Mouse (Mus musculus) neural tube, embryonic 14.5 days (tissue): ENCODE results near the gene As3mt. TPM values are rescaled to one million over a fixed set of nuclear protein-coding genes. Genes with fewer than 3 reads are reported as not detected.

Experiments
- ATAC-seq: fragments of 200-750 bp; cut with Nextera tagmentation; 2 replicates; pipeline ENCODE4 v1.8.0; 2017; ENCODE audit warnings: low read depth, mild to moderate bottlenecking, moderate TSS enrichment, moderate library complexity
- H3K27ac ChIP-seq: fragments of 300-500 bp; sonication (generic); 2 replicates; pipeline ENCODE4 v1.5.1; 2014; ENCODE audit warnings: low read depth, mild to moderate bottlenecking, control low read depth, low read length, moderate library complexity, mixed read lengths
- H3K27me3 ChIP-seq: fragments of 300-500 bp; sonication (generic); 2 replicates; pipeline ENCODE4 v1.6.1; 2014; ENCODE audit warnings: low read length; ENCODE audit not compliant: control insufficient read depth, insufficient read depth
- H3K36me3 ChIP-seq: fragments of 300-500 bp; sonication (generic); 2 replicates; pipeline ENCODE4 v1.6.1; 2014; ENCODE audit warnings: low read length, mixed read lengths; ENCODE audit not compliant: control insufficient read depth, insufficient read depth
- H3K4me1 ChIP-seq: fragments of 300-500 bp; sonication (generic); 2 replicates; pipeline ENCODE4 v1.6.1; 2014; ENCODE audit warnings: low read length; ENCODE audit not compliant: control insufficient read depth, insufficient read depth
- H3K4me2 ChIP-seq: fragments of 300-500 bp; sonication (generic); 2 replicates; pipeline ENCODE4 v1.6.1; 2014; ENCODE audit warnings: mild to moderate bottlenecking, low read depth, low read length, control low read depth
- H3K4me3 ChIP-seq: fragments of 300-500 bp; sonication (generic); 2 replicates; pipeline ENCODE4 v1.5.1; 2014; ENCODE audit warnings: low read depth, low read length, control low read depth, mixed read lengths
- H3K9ac ChIP-seq: fragments of 300-500 bp; sonication (generic); replicated peaks from 2 replicates; pipeline ENCODE4 v1.6.1; 2014; ENCODE audit warnings: low read depth, mild to moderate bottlenecking, control low read depth, low read length, mixed read lengths
- H3K9me3 ChIP-seq: fragments of 300-500 bp; sonication (generic); 2 replicates; pipeline ENCODE4 v1.6.1; 2016; ENCODE audit warnings: low read length; ENCODE audit not compliant: control insufficient read depth
- WGBS: fragments of 180-500 bp; shearing (Covaris S2); extraction: QIAGEN DNeasy Blood & Tissue Kit; methylation state at CpG from one replicate; pipeline ENCODE4 v1.1.7; 2014; 5-methylcytosine and 5-hydroxymethylcytosine counted together
- polyA plus RNA-seq: library from polyadenylated mRNA; unstranded; fragments of >200 nt; fragmentation: Nextera tagmentation; extraction: Ambion mirVana; gene quantifications from 2 replicates; pipeline ENCODE4 v1.2.1, GENCODE M21; 2014

Gene As3mt
- polyA plus RNA-seq, 1 experiment from 2014 or later: 44.3 TPM

DNA sequence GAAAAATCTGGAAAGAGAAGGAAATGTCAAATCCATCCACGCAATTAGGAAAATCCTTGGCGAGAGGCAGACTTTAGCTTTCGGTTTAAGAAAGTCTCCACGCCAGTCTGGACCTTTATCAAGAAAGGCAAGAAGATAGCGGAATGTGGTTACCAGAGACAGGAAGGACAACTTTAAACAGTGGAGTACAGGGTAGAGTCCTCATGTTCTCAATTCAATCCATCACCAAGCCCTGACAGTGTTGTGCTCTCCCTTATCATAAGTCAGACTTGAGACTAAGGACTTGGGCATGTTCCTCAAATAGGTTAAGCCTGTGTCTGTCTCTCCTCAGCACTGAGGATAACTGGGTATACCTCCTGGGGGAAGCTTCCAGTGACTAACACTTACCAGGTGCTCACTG, 37.5 kb upstream of the As3mt start:
- ATAC-seq: no peak
- Histone ChIP-seq H3K27ac (no peak overlapping the region), H3K4me1 (0 out of 2 replicates have a peak, but pooled peaks cover 2% of the 10 kb centered on the region), H3K4me3 (no peak overlapping the region), H3K27me3 (no peaks in the 10 kb centered on the region; the same call in 1 of the 2 replicates), H3K9ac (no peak overlapping the region), H3K4me2 (no peak overlapping the region), H3K36me3 (no peaks in the 10 kb centered on the region), H3K9me3 (no peaks in the 10 kb centered on the region)
- WGBS: 92% methylated on average over 5 of the region's 5 CpGs

DNA sequence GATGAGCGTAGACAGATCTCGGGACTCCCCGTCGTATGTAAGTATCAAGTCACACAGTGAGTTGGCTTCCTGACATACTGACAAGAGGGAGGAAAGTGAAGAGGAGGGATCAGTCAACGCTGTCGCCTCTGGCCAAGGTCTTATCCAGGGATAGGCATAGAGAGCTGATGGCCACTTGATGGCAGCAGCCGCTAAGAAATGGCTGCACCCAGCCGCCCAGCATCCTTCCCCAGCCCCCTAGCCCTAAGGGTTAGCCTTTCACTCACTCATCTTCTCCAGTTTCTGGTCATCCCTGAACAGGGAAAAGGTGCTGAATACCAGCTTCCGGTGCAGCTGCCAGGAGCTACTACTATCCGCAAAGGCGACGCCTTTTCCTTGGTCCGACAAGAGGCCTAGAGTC, 36.6 kb upstream of the As3mt start:
- no peaks in the 10 kb centered on the region for H3K9me3 ChIP-seq
- H3K4me2 ChIP-seq: no peak overlapping the region
- no peaks in the 10 kb centered on the region for H3K36me3 ChIP-seq
- no peak overlapping the region for H3K27ac ChIP-seq
- H3K27me3 ChIP-seq: no peaks in the 10 kb centered on the region; the same call in 1 of the 2 replicates
- 37% methylated on average over 13 of the region's 13 CpGs for WGBS
- H3K4me3 ChIP-seq: no peak overlapping the region
- peak; percentile 77; the same call in 1 of the 2 replicates for ATAC-seq
- H3K4me1 ChIP-seq: no peaks in the 10 kb centered on the region
- no peak overlapping the region for H3K9ac ChIP-seq

DNA sequence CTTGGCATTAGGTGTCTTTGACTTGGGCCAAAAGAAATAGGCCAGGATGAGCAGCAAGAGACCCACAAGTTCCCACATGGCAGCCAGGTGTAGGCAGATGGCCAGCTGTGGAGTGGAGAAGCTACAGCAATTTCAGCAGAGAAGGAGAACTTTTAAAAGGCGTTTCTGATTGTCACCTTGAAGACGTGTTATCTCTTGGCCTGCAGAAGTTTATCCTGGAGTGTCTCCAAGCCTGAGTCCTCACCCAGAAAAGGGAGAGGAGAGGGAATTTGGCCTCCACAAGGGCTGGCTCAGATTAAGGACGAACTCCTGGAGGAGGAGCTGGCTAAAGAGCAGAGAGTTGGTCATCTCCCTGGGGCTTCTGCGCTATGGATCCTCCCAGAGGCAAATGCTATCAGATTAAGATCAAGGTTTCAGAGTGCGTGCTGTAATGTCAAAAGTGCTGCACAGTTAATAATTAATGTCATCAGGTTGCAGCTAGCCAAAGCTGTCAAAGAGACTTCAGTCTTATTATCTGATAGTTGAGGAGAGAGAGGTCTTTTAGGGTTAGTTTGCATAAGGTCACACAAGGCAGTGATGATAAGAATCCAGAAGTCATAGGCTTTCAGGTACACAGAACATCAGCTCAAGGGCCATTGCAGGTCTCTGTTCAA, 34.4 kb upstream of the As3mt start, which contains the start of gene Cyp17a1:
Gene Cyp17a1, minus strand, starts transcription at position 407 of the 653 bp plus-strand sequence.
- no peak within 1 kb of the TSS for H3K4me2 ChIP-seq
- no peaks in the 10 kb centered on the region for H3K4me1 ChIP-seq
- no peaks in the 10 kb centered on the region for H3K9me3 ChIP-seq
- H3K4me3 ChIP-seq: no peak within 1 kb of the TSS
- H3K36me3 ChIP-seq: no peaks in the 10 kb centered on the region
- no peak within 1 kb of the TSS for H3K27ac ChIP-seq
- H3K27me3 ChIP-seq: no peaks in the 10 kb centered on the region; the same call in 1 of the 2 replicates
- ATAC-seq: no peak
- no peak within 1 kb of the TSS for H3K9ac ChIP-seq
- WGBS: 83% methylated on average over 5 of the region's 5 CpGs

DNA sequence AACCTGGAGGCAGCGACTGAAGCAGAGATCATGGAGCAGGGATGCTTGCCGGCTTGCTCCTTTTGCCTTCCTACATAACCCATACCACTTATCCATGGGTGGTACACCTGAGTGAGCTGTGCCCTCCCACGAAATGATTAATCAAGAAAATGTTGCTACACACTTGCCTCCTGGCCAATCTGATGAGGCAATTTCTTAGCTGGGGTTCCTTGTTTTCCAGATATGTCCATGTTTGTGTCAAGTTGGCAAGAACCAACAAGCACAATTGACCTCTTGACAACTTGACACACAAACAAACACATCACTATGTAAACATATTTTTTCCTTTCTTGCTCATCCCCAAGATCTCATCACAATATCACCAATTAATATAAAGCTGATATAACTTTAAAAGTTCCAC, 31.6 kb upstream of the As3mt start:
- Histone ChIP-seq H3K27me3 (no peaks in the 10 kb centered on the region; the same call in 1 of the 2 replicates), H3K4me2 (no peak overlapping the region), H3K9me3 (no peaks in the 10 kb centered on the region), H3K36me3 (no peaks in the 10 kb centered on the region), H3K9ac (no peak overlapping the region), H3K4me1 (no peaks in the 10 kb centered on the region), H3K27ac (no peak overlapping the region), H3K4me3 (no peak overlapping the region)
- no peak for ATAC-seq
- WGBS: 82% methylated on average over 3 of the region's 3 CpGs

DNA sequence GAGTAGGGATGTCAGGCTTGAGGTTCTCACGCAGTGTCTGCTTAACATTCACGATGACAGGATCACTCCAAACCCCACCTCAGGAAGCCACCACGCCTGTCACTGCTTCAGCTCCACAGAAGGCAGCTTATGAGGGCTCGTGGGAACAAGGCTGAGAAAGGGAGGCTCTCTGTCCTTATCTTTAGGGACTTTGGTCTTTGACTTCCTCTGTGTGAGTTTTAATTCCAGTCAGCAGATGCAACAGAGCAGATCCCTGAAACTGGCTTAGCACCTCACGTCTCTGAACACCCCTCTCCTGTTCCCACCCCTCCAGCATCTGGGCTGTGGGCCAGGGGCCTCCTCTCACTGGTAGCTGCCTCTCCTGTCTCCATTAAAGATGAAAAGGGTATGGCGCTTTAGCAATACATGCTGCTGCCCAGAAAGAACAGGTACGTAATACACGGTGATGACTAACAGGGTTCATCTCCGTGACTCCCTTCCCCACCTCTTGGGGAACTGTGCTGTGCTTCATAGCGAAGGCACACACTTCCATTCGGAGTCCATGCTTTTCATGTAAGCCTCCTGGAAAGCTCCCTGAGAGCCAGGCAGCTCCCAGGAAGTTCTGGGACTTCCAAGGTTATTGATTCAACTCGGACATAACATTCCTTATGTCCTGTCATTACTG, 27.4 kb upstream of the As3mt start:
- no peak for ATAC-seq
- no peaks in the 10 kb centered on the region for H3K4me1 ChIP-seq
- no peak overlapping the region for H3K9ac ChIP-seq
- no peaks in the 10 kb centered on the region for H3K27me3 ChIP-seq
- no peaks in the 10 kb centered on the region for H3K36me3 ChIP-seq
- H3K4me2 ChIP-seq: no peak overlapping the region
- no peak overlapping the region for H3K27ac ChIP-seq
- 75% methylated on average over 12 of the region's 12 CpGs for WGBS
- no peaks in the 10 kb centered on the region for H3K9me3 ChIP-seq
- no peak overlapping the region for H3K4me3 ChIP-seq

DNA sequence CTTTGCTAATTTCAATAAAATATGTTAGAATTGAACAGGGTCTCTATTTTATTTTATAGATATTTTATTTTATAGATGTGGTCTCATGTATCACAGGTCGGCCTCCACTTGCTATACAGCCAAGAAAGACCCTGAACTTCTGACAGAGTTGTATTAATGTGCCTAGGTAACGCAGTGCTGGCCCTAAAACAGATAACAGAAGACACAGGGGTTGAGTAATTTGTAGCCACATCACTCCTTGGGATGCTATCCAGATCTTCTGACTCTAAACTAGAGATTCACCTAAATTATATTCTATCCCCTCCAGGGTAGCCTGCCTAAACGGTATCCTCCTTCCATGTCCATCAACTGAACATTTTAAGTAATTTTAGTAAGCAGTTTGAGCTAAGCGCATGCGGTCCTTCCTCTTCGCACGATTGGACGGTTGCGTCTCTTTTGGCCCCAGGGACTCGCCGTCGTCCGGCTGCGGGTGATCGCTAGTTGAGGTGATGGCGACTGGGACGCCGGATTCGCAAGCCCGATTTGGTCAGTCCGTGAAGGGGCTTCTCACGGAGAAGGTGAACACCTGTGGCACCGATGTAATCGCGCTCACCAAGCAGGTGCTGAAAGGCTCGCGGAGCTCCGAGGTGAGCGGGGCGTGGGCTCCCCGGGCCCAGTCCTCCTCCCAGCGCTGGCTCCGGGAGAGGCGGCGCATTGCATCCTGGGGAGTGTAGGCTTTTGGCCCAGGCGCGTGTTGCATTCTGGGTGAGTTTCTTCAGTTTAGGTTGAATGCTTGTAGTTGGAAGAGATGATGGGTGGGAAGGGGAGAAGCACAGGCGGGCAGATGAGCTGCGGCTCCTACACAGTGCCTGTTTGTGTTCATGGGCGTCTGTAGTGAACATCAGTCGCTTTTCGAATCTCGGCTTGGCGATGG, 17.5 kb upstream of the As3mt start, which contains the start of gene Borcs7:
Gene Borcs7, plus strand, starts transcription at position 447 of the 913 bp plus-strand sequence.
- Histone ChIP-seq H3K36me3 (no peaks in the 10 kb centered on the region), H3K9ac (peak within 1 kb of the TSS; percentile 88), H3K27me3 (no peaks in the 10 kb centered on the region), H3K4me2 (peak within 1 kb of the TSS; percentile 47), H3K4me3 (peak within 1 kb of the TSS; percentile 69), H3K9me3 (no peaks in the 10 kb centered on the region), H3K27ac (peak within 1 kb of the TSS; percentile 82), H3K4me1 (no peaks in the 10 kb centered on the region; the same call in 1 of the 2 replicates)
- ATAC-seq: peak; percentile 94
- 2% methylated on average over 44 of the region's 44 CpGs for WGBS

DNA sequence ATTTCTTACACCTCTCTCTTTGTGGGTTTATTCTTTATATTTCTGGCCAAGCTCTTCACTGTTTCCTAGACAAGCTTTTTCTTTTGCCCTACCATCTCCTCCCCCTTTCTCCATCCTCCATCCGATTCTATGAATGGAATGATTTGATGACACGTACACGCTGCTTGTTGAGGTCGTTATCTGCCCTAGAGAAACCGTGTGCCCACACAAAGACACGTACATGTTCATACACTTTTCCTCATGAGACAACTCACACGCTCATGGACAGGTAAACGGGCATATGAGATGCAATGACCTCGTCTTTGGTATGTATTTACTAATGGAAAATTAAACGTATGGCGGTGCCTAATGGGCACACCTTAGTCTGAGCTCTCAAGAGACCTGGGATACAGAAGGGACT, 16.9 kb upstream of the As3mt start:
- WGBS: 72% methylated on average over 11 of the region's 11 CpGs
- peak; percentile 35; the same call in 1 of the 2 replicates for ATAC-seq
- H3K27me3 ChIP-seq: no peaks in the 10 kb centered on the region
- H3K4me3 ChIP-seq: peak overlapping the region; percentile 69
- peak overlapping the region; percentile 82 for H3K27ac ChIP-seq
- H3K4me2 ChIP-seq: peak overlapping the region; percentile 47
- H3K36me3 ChIP-seq: peaks cover 5% of the 10 kb centered on the region; the same call in 1 of the 2 replicates
- peak overlapping the region; percentile 88 for H3K9ac ChIP-seq
- H3K9me3 ChIP-seq: no peaks in the 10 kb centered on the region
- no peaks in the 10 kb centered on the region; the same call in 1 of the 2 replicates for H3K4me1 ChIP-seq

DNA sequence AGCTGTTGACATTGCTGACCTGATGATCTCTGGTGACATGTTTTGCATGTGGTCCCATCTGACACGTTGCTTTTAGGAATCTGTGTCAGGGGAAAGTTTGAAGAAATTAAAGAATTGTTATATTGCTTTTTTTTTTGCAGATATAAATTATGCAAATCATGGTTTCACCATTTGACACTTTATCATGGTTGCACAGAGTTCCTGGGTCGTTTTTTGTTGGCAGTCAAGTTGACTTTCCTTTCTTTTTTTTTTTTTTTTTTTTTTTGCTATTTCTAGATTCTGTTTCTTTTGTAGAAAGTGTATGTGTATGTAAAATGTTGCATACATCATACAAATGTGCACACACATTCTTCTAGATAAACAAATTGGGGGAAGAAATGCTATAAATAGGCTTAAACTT, 16.2 kb upstream of the As3mt start:
- 88% methylated on average over 2 of the region's 2 CpGs for WGBS
- ATAC-seq: no peak
- H3K4me1 ChIP-seq: no peaks in the 10 kb centered on the region; the same call in 1 of the 2 replicates
- H3K9ac ChIP-seq: no peak overlapping the region
- H3K27ac ChIP-seq: no peak overlapping the region
- H3K9me3 ChIP-seq: no peaks in the 10 kb centered on the region
- no peak overlapping the region for H3K4me3 ChIP-seq
- H3K4me2 ChIP-seq: no peak overlapping the region
- H3K27me3 ChIP-seq: no peaks in the 10 kb centered on the region
- peaks cover 5% of the 10 kb centered on the region; the same call in 1 of the 2 replicates for H3K36me3 ChIP-seq
